Mouse (Mus musculus): Measurements from ENCODE around the gene Mpzl2.
"Not testable (repeated sequence)": the region's sequence is repeated elsewhere in the genome, so short reads cannot be mapped to it uniquely, and the experiment has no call there.

Mpzl2 gene

GRCm38 (mm10) chr9:45032261-45032660, 7.3 kb upstream of the Mpzl2 start:
- DNase-seq (ENCODE audit: low read depth, low spot score), result no peak

GRCm38 (mm10) chr9:45034526-45034925, 5.1 kb upstream of the Mpzl2 start:
- no peak for DNase-seq (ENCODE audit: low read depth, low spot score)

GRCm38 (mm10) chr9:45037803-45038202, 1.8 kb upstream of the Mpzl2 start:
- DNase-seq (ENCODE audit: low read depth, low spot score), result not testable (repeated sequence)

- no peak for DNase-seq (ENCODE audit: low read depth, low spot score)
These were observed 657 bp downstream of the Mpzl2 start for GRCm38 (mm10) chr9:45040066-45040845.

- no peak for DNase-seq (ENCODE audit: low read depth, low spot score)
These were observed 1.7 kb downstream of the Mpzl2 start for GRCm38 (mm10) chr9:45041131-45041838.

GRCm38 (mm10) chr9:45042056-45042720, 2.6 kb downstream of the Mpzl2 start:
- no peak for DNase-seq (ENCODE audit: low read depth, low spot score)

GRCm38 (mm10) chr9:45042947-45043346, 3.3 kb downstream of the Mpzl2 start:
- DNase-seq (ENCODE audit: low read depth, low spot score), result no peak

GRCm38 (mm10) chr9:45046973-45047372, 7.4 kb downstream of the Mpzl2 start:
- DNase-seq (ENCODE audit: low read depth, low spot score), result no peak

- no peak for DNase-seq (ENCODE audit: low read depth, low spot score)
These were observed 8.9 kb downstream of the Mpzl2 start for GRCm38 (mm10) chr9:45048511-45048910.

- no peak for DNase-seq (ENCODE audit: low read depth, low spot score)
These were observed 10.1 kb downstream of the Mpzl2 start for GRCm38 (mm10) chr9:45049731-45050130.

GRCm38 (mm10) chr9:45050301-45050700, 10.7 kb downstream of the Mpzl2 start:
- DNase-seq (ENCODE audit: low read depth, low spot score), result no peak

- no peak for DNase-seq (ENCODE audit: low read depth, low spot score)
These were observed 15.6 kb downstream of the Mpzl2 start, which contains the start of gene Mpzl3 for GRCm38 (mm10) chr9:45055082-45055713. Gene Mpzl3 (plus strand): TSS chr9:45055186.

- DNase-seq (ENCODE audit: low read depth, low spot score), result no peak
These were observed 18.8 kb downstream of the Mpzl2 start for GRCm38 (mm10) chr9:45058304-45058940.

- no peak for DNase-seq (ENCODE audit: low read depth, low spot score)
These were observed 20.6 kb downstream of the Mpzl2 start for GRCm38 (mm10) chr9:45060151-45060550.

- no peak for DNase-seq (ENCODE audit: low read depth, low spot score)
These were observed 23.1 kb downstream of the Mpzl2 start for GRCm38 (mm10) chr9:45062677-45063076.

- no peak for DNase-seq (ENCODE audit: low read depth, low spot score)
These were observed 24.8 kb downstream of the Mpzl2 start for GRCm38 (mm10) chr9:45064421-45064820.

- no peak for DNase-seq (ENCODE audit: low read depth, low spot score)
These were observed 27.1 kb downstream of the Mpzl2 start for GRCm38 (mm10) chr9:45066735-45067134.

GRCm38 (mm10) chr9:45071800-45072199, 32.2 kb downstream of the Mpzl2 start:
- no peak for DNase-seq (ENCODE audit: low read depth, low spot score)

- no peak for DNase-seq (ENCODE audit: low read depth, low spot score)
These were observed 38.3 kb downstream of the Mpzl2 start for GRCm38 (mm10) chr9:45077859-45078258.

- no peak for DNase-seq (ENCODE audit: low read depth, low spot score)
These were observed 39.4 kb downstream of the Mpzl2 start, which contains the start of gene Jaml for GRCm38 (mm10) chr9:45079011-45079410. Gene Jaml (plus strand): TSS chr9:45079183.

GRCm38 (mm10) chr9:45083132-45083531, 43.5 kb downstream of the Mpzl2 start:
- DNase-seq (ENCODE audit: low read depth, low spot score), result no peak

All from c-Kit-negative CD71-positive TER-119-positive erythroid progenitor cells, embryonic 14.5 days (primary cell).